Mouse (Mus musculus) lung, postnatal 10 days (tissue): ENCODE results near the gene Gak.

Experiments
- DNase-seq: peaks from one replicate; pipeline ENCODE4 v3.0.0; 2021

Gak gene

DNA sequence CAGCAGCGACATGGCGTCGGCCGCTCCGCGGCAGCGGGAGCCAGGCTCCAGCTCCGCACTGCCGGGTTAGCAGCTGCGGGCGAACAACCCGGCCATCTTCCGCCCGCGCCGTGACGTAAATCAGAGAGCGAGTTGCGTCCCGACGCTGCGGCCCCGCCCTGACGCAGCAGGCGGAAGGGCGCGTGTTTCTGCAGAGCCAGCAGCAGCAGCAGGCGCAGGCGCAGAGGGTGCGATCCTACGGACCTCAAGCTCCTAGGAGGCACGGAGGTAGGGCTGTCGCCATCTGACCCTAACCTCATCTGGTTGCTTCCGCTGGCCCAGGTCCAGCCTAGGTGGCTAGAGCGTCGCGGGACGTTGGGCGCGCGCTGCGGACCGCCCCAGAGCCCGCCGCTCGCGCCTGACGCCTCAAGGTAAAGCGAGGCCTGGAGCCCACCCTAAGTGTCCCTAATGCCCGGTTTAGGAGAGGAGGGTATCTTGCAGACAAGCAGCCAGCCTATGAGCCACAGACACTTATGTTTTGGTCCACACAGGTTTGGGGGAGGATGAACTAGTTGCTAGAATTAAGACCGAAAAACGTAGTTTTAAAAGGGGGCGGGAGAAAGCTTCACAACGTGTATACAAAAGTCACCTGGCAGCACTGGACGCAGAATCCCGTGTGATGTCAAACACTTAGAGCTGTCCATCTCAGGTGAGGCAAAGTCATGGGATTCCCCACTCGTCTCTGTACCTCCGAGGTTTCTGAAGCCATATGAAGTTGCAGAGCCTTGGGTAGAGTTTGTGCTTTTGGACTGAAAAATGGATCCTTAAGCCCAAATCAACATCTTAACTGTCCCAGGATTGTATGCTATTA lies at the start of gene Gak, which contains the start of gene Tmem175:
TSS of gene Gak (minus strand) at position 122 of the 850 bp plus-strand sequence.
TSS of gene Tmem175 (plus strand) at position 137 of the 850 bp plus-strand sequence.
- DNase-seq = peak; percentile 95

DNA sequence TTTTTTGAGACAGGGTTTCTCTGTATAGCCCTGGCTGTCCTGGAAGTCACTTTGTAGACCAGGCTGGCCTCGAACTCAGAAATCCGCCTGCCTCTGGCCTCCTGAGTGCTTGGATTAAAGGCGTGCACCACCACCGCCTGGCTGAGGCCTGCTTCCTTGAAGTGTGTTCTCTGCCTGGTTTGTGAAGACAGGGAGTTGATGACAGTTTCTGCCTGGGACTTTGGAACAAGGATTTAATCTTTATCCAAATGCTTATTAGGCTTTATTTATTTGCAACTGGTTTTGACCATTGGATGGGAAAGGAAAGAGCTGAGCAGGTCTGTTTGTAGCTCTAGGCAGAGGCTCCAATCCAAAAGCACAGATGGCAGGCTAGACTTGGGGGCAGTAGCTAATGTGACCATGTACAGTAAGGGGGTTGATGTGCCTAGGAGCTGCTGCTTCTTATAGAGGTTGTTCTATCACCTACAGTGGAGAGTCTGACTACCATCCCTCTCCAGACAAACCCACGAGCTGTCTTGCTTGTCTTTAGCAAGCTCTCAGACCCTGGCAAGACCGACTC lies 48.8 kb upstream of the Gak start:
- DNase-seq = no peak

DNA sequence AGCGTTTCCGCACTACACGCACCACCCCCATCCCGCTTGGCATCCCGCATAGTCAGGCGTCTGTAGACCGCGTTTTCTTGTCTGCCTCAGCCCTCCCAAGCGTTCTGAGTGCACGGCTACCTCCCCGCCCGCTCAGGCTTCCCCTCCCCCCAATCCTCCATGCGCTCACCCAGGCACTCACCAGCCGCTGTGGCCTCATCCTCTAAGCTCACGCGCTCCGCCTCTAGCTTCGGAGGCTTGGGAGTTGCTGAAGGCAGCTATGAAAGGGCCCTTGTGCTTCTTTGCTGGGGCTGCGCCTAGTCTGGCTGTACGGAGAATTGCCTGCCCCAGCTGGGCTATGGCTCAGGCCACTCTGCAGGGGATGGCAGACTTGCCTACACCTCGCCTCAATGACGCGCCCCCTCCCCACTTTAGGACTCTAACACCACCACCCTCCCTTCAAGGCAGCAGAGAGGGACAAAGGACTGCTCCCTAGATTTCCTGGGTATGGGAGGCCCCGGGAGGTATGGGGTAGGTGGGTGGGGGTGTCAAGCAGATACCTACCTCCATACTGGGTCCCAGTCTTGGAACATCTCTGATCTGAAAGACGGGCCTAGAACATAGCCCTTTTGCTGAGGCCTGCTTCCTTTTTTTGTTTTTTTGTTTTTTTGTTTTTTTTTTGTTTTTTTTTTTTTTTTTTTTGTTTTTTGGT lies 48.2 kb upstream of the Gak start:
- peak; percentile 66 for DNase-seq

DNA sequence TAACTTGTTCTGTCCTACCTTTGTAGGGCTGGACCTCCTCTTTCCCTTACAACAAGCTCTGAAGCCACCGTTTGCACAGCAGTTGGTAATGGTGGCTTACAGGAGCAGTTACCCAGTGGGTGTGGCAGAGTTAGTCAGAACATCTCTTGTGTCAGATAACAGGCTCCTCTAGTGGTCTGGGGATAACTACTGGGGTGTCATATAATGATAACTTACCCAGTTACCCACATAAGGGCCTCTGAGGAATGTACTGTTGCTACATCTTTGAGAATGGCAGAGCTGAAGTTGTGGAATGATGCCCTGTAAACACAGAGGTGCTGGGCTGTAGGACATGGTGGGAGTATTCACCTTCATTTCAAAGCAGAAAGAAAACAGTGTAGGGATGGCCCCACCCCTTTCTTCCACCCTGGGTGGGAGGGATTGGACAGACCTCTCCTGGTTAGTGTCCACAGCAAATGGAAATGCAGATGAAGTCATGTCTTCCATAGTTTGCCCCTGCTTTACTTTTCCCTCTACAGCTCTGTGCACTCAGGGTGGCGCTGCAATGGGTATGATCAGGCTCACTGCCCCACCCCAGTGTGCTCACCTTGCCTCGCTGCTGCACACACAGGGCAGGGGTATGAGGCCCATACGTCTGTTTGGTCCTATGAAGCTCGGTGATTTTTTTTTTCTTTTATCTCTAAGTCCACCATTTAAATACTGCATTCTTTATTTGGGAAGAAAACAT lies 47.4 kb upstream of the Gak start:
- DNase-seq = peak; percentile 19

DNA sequence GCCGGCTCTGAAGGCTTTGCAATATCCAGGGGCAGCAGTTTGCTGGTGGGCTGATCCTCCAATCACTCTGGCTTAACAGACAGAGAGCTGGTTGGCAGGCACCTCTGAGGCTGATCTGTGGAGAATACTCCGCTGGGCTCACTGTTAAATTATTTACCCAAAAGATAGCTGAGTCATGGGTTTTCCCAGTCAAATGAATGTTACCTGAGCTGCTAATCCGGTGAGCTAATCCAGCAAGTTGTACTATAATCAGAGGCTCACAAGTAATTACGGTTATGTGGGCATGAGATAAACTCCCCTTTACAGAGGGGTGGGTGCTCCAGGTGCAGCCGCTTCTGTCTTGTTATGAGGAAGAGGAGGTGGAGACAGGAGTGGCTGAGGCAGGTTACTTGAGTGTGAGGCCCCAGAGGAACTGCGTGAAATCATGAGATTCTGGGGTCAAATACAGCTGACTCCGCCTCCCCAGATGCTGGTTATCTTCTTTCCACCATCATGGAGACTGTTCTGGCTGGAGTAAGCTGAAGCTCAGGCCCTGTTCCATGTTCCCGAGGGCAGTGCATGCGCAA lies 45.8 kb upstream of the Gak start, which contains the start of gene Slc26a1:
TSS of gene Slc26a1 (minus strand) at position 319 of the 566 bp plus-strand sequence.
- no peak for DNase-seq

DNA sequence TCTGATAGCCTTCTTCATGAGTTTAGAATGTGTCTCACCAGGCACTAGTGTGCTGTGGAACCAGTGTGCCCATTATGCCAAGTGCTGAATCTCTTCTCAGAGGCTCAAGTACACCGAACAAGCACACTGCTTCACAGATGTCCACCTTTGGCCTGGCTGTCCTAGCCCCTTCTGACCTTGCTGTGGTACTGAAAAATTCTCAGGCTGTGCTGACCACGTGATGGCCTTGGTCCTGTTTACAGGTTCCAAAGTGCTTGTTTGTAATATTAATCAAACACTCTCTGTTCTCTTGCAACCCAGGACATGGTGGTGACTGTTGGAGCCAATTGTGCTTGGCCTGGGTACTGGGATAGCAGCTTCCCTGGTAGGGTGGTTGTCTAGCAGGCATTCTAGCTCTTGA lies 45.1 kb upstream of the Gak start:
- DNase-seq = no peak

DNA sequence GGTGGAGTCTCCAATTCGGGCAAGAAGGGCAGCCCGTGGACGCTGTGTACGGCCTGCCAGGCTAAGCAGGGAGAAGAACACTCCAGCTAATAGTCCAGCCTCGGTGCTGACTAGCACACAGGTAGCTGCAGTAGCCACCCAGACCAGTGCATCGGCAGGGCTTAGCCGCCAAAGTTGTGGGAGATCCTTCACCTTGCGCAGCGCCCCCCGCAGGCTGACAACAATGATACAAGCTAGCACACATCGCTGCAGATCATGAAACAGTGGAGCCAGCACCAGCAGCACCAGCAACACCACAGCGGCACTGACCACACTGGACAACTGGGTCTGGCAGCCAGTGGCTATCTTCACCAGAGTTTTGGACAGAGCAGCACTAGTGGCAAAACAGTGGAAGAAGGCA lies 42.2 kb upstream of the Gak start:
- no peak for DNase-seq

DNA sequence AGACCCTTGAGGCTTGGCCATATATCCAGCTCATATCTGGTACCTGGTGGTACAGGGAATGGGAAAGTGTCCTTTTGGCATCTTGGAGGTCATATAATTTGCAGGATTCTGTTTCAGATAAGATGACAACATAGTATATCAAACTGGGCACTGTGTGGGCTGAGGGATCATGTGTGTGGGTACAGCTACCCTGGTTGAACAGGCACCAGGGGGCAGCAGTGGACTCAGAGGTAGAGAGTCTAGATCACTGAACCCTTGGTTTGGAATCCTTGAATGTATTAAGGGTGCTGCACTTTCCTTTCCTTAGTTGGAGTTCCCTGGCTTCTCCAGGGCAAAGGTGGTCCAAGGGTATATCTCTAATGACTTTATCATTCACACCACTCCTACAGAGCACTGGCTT lies 41.2 kb upstream of the Gak start:
- peak; percentile 62 for DNase-seq

DNA sequence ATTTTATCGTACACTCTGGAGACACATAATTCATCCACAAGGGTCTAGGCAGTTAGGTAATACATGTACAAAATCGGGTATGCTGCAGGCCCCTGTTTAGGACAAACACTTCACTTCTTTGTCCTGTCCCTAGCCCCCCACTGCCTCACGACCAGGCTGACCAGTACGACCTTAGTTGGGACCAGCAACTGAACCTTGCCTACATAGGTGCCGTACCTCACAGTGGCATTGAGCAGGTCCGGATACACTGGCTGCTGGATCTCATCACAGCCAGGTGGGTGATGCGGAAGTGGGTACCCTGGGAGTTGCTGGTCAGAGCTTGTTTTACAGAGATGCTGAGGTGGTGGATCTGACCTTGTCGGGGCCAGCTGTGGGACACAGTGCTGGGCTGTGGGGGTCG lies 40.4 kb upstream of the Gak start:
- DNase-seq = no peak

DNA sequence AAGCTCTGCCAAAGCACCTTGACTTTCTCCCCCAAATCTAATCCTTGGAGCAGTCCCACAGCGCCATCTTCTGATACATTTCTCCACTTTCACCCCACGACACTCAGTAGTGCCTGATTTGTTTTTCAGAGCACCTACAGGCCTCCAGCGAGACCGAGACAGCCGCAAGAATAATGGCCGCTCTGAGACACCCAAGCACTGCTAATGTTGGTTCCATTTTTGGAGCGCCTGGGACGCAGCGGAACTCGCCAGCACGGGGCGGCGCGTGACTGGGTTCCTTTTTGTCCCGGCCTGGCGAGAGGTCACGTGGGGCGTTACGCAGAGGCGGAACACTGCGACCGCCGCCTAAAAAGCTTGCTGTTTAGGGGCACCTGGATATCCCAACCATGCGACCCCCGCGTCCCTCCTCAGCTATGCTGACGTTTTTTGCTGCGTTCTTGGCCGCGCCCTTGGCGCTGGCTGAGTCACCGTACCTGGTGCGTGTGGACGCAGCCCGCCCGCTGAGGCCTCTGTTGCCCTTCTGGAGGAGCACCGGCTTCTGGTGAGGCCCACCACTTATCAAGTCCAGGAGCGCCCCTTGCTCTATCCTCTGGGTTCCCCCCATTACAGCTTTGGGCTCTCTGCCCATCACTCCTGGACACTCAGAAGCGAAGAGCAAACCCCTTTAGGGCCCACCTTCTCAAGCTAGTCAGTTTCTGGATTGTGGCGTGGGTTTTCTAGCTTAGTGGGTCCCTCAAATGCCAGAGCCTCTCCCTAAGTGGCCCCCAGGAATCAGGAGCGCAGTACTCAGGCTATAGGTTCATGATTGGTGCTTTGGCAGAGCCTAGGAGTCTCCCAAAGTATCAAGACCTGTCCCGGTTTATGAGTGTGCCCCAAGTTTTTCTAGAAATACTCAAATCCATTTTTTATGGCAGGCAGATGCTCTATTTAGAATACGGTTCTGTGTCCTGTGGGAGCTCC lies 39.7 kb upstream of the Gak start, which contains the start of gene Dgkq:
TSS of gene Dgkq (minus strand) at position 696 of the 960 bp plus-strand sequence.
- DNase-seq = peak; percentile 91

DNA sequence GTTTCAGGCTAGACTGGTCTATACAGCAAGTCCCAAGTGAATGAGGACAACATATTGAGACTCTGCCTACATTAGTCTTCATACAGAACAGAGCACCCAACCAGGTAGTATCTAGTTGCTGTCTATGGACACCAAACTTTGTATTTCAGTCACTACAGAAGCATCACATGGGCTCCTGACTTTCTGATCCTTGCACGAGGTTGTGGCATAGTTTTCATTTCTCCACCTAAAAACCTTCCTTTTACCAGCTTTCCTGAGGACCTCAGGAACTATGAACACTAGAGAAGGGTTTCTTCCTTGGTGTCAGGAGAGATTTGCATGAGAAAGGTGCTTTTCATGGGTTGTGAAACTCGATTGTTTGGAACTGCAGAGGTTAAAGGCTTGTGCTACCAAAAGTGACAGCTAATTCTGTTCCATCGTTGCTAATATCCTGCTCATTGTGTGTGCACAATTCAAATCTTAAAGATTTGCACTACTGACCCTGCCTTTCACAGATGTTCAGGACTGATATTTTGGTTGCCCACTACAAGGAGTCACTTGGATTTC lies 38.9 kb upstream of the Gak start:
- no peak for DNase-seq

DNA sequence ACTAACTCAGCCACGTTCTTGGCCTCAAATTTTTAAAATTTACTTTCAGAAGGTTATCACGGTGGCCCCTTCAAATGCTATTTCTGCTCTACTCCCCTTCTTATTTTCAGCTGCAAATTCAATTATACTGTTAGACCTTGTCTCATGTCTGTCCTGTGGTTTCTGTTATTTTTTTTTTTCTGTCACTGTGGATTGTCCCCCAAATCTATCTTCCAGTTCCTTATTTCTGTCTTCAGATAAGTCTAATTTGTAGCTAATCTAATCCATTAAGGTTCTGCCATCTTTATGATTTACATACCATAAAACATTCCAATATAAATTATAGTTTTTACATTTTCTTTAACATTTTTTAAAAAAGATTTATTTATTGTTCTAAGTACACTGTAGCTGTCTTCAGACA lies 37.8 kb upstream of the Gak start:
- DNase-seq = no peak

DNA sequence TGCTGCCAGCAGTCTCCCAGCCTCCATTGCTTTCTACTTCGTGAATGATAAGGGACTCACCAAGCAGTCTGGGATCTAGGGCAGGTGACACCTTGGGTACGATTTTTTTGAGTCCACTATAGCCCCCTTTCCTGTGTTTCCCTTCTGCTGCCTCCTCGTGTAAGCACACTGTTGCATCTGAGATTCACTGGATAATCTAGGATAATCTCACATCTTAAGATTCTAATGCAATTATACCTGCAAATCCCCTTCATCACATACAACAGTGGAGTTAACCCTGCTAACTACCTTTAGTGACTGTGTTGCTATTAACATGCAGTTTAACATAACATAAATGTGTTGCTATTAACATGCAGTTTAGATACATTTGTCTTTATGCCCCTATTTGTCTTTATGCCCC lies 35.5 kb upstream of the Gak start:
- DNase-seq = no peak

DNA sequence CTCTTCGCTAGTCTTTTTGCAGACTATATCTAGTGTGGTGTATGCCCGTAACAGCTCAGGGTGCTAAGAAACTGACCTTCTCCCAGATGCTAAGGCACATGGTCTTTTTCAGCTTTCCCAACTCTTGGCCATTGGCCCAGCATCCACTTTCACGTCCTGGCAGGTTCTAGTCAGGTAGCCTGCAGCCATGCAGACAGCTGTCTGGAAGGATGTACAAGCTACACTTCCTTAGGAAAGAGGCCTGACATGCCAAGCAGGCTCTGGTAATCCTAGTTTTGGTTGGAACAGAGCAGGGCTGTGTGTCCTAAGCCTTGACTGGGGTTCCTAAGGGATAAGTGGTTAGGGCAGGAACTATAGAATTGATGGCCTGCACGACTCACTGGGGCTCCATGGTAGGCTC lies 33.2 kb upstream of the Gak start:
- no peak for DNase-seq

DNA sequence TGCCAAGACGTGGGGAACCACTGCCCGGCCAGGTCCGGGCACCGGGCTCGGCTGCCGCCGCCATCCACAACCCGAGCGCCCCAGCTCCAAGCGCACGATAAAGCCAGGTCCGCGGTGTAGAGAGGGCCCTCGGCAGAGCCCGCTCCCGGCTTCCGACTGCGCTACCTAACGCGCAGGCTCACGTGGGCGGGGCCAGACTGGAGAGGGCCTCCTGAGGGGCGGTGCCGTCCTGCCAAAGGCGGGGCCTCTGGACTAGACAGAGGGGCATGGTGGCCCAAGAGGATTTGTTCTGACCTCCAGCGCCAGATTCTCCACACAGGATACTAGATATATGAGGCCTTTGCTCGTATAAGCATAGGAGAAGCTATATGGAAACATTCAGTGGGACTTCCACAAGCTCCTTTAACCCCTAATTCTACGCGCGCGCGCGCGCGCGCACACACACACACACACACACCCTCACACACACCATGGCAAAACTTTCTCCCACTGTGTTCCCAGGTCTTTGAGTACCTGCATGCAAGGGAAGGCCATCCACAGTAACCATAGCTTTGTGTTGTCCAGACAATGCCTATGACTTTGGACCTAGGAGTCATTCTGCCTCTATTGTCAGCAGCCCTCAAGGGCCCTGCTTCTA lies 31.2 kb upstream of the Gak start:
- DNase-seq = peak; percentile 97

DNA sequence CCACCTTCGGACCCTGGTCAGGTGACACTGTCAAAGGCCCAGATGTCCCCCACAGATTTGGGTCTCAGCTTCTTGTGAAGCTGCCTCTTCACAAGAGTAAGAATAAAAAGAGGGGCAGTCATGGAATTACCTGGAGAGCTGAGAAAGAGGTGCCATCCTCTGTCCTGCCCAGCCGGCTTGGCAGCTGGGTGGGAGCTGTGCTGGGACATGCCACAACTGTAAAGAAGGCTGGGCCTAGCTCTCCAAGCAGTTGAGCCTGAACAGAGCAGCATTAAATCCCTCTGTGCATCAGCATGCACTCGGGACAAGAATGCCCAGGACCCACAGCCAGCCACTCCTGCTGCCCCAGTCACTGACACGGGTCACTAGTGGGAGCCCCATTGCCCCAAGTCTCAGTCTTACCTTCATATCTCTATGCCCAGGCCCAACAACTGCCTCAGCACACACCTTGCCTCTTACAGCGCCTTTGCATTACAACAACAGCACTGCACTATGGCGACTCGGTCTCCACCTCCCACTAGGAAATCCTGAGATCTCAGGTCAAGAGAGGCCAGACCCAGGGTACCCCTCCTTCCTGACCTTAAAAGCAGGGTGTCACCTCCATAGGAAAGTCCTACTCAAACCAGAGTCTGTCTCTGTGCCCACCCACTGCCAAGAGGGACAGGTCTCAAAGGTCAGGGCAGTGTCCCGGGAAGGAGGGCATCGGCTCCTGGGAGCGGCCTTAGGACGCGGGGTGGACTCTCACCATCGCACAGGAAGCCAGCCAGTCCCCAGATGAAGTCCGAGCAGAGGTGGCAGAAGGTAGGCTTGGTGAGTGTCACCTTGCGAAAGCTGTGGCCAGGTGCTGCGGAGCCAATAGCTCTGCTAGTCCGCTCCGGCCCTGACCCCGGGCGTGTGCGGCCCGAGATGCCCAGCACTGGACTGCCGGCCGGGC lies 30.4 kb upstream of the Gak start, which contains the start of gene Idua:
TSS of gene Idua (plus strand) at position 634 of the 934 bp plus-strand sequence.
- DNase-seq = peak; percentile 21

DNA sequence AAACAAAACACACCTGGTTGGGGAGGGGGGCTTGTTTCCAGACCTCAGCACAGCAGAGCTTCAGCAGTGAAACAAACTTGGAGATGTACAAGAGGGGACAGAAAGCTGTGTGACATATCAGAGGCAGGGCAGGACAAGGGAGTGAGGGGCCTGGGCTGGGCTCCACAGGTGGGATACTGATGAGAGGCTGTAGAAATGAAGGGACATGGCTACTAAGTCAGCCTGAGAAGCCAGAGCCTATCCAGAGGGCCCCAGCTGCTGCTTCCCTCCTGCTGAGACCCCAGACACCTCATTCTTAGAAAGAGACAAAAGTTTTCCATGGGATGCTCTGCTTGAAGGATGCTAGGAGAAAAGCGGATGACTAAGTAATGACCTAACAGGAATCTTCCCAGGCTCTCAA lies 29.1 kb upstream of the Gak start:
- DNase-seq = no peak

DNA sequence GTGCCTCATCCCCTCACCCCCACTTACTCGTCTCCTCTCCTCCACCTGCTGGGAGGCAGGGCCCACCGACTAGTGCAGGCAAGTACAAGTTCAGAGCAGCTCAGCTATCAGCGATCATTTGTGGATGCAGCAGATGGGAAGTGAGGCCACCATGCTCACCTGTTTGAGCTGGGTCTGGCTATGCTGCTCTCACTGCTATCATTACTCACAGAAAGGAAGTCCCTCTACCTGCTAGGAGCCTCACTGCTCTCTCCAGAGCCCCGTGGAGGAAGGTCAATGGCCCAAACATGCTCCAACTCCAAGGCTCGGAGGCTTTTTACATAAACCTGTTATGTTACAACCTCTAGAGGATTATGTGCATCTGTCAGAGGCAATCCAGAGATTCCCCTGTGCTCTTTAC lies 27.9 kb upstream of the Gak start:
- DNase-seq = no peak

DNA sequence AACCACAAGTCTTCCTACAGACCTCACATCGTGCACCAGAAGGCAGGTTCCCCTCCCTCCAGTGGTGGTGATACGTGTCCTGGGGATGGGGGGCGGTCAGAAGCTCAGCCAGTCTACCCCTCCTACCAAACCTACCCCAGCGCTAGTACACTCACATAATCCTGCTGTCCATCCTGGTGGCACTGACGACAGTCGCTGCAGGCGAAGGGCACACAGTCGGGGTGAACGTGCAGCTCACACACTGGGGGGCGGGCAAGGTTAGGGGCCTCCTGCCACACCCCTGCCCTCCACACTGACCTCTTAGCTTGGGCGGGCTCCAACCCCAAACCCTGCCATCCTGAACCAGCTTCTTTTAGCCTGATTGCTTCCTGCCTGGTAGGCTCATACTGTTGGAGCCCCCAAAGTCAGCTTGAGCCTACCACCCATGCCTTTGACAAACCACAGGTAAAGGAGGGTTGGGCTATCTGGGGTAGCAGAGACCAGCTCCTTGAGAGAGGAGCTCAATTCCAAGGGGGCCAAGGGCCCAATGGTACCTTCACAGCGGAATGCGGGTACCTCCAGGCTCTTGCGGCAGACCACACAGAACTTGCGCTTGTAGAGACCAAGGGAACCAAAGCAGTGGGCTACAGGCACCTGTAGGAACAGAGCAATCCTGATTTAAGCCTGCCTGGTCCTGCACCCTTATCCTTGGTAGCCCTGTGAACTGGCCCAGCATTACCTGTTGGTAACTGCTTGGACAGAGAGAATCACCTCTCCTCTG lies 26.5 kb upstream of the Gak start:
- no peak for DNase-seq
